Mouse (Mus musculus) mesoderm, embryonic 11.5 days (tissue): ENCODE measurements around the gene Rplp1.

Experiments used
- DNase-seq: peaks from one replicate; pipeline ENCODE4 v3.0.0-alpha.2; 2012; ENCODE audit warnings: low read depth, low spot score

Gene Rplp1

DNA sequence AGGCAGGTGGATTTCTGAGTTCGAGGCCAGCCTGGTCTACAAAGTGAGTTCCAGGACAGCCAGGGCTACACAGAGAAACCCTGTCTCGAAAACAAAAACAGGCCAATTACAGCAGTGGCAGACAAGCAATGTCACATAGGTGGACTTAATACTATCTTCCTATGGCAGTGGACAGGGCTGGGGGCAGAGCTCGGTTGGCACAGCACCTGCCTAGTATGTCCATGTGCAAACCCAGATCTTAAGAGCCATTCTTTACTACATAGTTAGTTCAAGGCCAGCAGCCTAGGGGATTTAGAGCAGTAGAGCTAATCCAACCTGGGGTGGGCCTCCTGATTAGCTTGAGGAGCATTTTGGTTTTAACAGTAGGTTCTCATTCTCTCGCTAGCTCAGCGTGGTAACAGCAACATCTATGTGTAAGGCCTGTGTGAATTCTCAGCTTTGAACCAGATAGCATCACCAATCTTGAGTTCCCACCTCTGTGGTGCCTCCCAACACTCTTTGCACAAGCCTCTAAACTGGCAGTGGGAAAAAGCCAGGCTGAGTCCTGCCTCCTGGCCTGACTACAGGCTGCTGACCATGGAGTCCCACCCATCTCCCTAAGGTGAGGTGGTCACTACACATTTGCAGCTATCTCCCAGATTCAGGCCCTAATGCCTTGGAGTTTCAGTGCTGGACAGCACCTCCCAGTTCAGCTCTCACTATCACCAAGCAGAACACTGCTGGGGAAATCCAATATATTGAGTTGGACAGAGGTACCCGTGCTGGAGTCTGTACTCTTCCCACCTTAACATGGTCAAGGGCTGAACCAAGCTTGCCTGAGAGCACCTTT lies 2.8 kb downstream of the Rplp1 start:
- DNase-seq: no peak

DNA sequence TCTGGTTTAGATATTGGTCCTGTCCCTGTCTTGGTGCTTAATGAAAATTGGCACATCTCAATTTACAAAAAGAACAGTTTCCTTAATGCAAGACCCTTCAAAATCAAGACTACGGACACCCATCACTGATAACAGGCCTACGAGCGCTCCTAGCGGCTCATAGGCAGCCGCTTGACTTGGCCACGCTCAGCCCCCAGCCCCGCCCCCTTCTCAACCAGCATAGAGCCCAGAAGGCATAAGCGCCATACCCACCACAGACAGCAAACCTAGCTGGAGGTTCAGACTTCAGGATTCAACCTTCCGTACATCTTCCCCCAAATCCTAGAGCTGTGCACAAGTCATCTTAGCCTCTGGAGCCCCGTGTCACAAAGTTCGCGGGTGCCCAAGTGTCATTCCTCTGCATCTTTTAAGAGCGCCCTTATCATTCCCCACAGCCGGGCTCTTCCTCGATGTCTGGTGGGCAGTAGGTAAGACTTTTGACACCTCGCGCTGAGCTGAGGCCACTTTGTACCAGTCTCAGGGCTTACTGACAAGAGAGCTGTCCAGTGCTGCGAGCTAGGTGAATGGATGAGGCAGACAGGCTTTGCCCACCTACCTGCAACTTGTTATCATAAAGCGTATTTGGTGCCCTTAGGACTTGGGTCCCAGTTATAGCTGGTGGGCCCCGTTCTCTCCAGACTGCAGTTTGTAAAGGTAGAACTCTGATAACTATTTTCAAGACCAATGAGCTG lies 3.7 kb downstream of the Rplp1 start:
- peak; percentile 49 for DNase-seq

DNA sequence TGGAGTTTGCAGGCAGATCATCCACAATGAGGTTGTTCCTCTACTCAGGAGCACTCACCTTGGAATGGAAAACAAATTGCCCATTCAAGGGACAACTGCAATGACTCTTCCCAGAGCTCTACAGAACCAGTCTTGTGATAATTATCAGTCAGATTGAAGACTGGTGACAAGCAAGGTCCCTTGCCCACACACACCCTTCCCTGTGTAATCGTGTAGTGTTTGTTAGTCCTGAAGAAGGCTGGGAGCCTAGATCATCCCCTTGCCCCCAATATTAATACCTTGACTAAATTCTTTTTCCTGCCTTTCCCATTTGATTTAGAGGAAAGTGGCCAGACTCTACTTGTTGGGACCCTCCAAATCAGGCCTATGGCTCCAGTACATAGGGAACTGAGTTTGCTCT lies 4.7 kb downstream of the Rplp1 start:
- no peak for DNase-seq

DNA sequence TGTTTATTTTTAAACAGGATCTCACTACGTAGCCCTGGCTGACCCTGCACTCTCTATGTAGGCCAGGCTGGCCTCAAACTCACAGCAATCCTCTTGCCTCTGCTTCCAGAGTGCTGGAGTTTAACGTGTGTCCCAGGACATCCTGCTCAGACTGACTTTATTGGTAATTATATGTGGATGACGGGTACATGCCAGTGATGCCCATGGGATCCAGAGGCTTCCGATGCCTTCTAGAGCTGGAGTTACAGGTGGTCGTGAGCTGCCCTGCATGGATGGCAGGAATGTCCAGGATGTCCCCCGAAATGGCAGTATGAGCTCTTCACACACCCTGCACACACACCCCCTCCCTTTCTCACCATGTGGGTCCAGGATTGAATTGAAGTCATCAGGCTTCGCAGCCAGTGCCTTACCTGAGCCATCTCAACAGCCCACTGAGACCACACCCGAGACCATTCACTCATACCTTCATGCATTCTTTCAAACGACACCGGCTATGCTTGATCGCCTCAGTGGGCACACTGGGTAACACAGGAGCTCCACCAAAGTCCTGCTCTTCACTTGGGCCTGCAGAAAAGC lies 5.4 kb downstream of the Rplp1 start:
- no peak for DNase-seq

DNA sequence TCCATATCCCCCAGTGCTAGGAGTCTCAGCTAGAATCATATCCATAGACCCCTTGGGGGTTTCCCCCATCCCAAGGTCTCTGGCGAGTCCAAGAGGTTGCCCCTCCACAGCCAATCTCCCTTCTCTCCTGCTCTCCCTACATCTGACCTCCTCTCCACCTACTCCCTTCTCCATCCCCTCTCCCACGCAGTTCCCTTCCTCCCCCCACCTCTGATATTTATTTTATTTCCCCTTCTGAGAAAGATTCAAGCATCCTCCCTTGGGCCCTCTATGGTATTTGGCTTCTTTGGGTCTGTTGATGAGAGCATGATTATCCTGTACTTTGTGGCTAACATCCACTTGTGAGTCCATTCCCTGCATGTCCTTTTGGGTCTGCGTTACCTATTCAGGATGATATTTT lies 6.0 kb downstream of the Rplp1 start:
- no peak for DNase-seq

DNA sequence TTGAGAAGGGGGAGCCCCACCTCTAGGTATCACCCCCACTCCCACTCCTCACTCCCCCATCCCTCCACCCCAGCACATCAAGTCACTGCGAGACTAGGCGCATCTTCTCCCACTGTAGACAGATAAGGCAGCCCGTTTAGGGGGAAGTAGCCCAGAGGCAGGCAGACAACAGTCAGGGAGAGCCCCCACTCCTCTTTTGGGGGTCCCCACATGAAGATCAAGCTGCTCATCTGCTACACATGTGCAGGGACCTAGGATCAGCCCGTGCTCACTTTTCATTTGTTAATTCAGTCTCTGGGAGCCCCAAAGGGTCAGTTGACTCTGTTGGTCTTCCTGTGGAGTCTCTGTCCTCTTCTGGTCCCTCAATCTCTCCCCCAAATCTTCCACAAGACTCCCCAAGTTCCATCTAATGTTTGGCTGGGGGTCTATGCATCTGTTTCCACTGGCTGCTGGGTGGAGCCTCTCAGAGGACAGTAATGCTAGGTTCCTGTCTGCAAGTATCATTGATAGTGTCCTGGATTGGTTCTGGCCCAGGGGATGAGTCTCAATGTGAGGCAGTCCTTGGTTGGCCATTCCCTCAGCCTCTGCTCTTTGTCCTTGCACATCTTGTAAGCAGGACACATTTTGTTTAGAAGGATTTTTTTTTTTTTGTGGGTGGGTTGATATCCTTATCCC lies 6.6 kb downstream of the Rplp1 start:
- no peak for DNase-seq

DNA sequence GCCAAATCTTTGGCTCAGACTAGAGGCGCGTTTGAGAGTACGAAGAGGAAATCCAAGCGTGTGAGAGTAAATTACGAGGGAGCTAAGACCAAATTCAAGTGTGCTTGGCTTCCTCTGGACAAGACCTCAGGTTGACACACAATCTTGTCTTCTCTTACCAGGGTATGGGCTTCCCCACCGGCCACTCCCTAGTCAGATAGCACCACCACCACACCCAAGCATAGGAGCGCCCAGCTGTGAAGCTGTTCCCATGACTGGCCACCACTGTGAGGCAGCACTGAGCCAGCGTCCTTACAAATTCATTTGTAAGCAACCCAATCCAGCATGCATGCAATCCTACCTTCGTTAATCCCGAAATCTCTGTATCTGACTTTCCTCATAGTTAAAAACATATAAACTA lies 7.4 kb downstream of the Rplp1 start:
- DNase-seq: no peak

DNA sequence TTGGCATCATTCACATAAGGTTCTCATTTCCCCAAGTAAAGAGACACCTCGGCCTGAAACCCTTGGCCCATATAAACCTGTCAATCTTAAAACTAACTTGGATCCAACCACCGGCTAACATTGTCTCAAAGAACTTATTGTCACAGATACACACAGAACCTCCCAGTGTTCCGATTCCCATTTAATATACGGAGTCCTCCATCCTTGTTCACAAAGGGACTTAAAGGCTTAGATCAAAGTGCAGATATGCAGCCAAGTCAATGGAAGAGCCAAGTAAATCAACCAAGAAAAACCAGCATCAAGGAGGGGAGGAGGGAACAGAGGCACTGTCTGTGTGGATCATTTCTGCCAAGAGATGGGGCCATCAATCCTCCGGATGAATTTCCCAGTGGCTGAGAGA lies 8.8 kb downstream of the Rplp1 start:
- DNase-seq: no peak

DNA sequence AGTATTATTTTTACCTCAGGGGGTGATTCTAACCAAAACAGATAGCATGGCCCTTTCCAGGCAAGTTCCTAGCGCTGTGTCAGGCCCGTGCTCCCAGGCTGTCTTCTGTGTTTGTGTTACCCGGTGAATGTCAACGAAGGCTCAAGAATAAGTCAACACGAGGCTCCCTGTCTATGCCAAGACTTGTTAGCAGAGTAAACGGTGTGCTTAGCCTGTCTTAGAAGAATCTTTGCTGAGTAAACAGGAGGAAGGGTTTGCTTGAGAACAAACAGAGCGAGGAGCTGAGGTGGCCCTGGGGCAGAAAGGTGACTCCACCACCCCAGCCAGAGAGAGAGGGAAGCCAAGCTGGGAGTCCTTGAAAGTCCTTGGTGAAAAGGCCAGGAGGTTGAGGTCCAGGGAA lies 10.1 kb downstream of the Rplp1 start:
- DNase-seq: no peak

DNA sequence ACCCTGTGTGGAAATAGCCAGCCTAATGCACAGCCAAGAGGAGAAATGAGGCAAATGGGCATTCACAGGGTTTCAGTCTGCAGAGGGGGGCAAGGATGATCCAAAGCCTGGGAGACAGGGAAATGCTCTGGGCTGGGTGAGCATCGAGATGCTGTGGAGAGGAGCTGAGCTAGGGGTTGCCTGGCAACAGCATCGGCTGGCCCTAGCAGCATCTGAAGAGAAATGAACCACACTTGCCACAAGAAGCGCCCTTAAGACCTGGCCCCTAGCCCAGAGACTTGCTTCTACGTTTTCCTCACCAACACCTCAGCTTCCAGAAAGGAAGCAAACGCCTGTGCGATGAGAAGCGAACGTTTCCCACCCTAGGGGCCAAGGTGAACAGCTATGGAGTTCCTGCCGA lies 11.9 kb downstream of the Rplp1 start:
- no peak for DNase-seq

DNA sequence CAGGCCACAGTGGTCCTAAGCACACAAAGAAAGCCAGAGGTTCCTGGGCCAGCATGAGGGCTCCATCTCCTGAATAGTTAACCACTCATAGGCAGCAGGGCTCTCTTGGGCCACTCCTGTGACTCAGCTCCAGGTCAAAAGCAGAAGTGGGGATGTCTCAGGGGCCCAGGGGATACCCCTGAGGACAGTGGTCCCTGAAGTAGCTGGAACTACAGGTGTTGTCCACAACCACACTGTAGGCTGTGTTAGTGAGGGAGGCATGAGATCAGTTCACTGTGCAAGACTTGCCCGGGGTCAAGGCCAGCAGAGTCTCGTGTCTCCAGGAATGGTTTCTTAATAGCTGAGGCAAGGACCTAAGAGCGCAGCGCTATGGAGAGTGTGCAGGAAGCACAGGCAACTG lies 12.8 kb downstream of the Rplp1 start:
- DNase-seq: no peak

DNA sequence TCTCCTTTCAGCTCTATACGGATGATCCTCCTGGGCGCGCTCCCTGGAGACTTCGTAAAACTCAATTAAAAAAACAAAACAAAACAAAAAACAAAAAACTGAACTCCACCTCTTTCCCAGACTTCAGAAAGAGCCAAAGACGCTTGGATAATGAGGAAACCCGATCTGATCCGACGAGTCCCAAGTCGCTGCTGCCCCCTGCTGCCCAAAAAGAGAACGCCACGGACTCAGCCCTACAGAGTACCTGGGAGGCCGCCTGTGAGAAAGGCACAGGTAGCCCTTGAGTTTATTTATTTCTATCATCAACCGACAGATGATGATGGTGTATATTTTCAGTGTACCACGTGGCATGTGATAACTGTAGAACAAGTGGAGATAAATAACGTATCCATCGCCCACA lies 14.5 kb downstream of the Rplp1 start:
- DNase-seq: peak; percentile 75

DNA sequence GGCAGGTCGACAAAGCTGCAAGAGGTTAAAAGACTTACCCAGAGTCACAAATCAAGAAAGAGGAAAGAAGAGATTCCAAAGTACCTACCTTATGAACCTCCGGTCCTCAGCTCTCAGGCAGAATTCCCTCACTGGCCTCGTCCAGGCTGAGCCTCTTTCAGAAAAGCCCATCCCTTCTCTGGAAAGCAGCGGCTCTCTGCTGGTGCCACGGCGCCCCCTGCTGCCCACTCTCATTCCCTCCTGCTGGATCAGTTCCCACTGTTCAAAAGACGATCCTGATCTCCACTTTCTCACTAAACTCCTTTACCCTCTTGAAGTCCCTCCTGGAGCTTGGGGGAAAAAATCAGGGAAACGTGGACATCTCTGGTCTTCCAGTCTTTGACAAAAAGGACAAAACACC lies 15.9 kb downstream of the Rplp1 start:
- peak; percentile 86 for DNase-seq

DNA sequence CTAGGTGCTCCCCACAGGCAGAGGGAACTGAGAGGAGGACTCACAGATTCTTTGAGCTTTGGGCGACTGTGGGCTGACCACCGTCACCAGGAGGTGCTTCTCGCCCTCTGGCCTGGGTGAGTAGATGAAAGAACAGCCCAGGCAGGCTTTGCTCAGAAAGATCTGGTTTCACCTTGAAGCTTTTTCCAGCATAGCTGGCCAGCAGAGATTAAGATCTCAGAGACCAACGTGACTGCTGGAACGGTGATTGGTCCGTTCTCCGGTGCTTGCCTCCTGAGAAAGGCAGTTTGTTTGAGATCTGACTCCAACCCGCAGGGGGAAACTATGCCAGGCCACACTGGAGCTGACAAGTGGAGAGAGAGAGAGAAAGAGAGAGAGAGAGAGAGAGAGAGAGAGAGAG lies 19.3 kb downstream of the Rplp1 start:
- DNase-seq: no peak

DNA sequence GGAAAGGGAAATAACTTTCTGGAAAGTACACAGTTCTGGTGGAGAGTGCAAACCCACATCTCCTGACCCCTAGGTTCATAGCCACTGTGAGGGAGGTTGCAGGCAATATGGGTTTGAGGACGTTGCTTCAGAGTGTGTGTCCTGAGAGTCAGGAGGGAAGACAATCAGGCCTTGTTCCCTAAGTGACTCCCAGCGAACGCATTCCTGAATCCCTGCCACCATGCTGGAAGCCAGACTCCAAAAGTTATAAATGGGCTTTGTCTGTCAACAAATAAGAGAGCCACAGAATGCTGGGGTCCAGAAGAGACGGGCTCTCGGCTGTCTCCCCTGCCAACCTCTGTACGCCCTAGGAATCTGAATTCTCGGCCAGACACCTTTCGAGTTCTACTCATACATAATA lies 24.5 kb downstream of the Rplp1 start:
- DNase-seq: no peak

DNA sequence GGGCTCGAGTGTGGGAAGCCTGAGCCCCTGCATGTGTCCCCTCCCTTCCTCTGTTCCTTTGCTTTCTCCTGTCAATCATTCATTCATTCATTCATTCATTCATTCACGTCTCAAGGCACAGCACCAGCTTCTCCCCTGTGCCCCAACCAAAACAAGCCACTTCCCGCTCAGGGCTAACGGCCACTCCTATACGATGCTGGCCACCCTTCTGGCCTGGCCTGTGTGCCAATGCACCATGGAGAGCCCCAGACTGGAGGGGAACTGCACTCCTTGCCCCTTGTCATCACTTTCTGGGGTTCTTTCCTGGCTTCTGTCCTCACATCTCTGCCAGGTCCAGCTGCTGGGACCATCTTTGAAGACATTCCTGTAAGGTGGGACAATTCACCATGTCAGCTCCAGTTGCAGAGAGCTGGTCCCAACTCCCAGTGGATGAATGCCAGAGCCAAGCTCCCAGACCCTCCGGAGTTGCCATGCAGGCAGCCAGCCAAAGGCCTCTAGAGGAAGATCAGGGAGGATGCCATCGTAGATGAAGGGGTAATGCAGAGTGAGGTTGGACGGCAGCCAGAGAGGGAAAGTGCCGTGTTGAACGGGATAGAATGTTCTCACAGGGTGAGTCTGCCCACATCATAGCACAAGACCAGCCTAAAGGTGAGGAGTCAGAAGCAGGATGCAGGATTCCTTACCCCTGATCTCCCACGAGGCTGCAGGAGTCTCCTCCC lies 26.5 kb downstream of the Rplp1 start:
- no peak for DNase-seq

DNA sequence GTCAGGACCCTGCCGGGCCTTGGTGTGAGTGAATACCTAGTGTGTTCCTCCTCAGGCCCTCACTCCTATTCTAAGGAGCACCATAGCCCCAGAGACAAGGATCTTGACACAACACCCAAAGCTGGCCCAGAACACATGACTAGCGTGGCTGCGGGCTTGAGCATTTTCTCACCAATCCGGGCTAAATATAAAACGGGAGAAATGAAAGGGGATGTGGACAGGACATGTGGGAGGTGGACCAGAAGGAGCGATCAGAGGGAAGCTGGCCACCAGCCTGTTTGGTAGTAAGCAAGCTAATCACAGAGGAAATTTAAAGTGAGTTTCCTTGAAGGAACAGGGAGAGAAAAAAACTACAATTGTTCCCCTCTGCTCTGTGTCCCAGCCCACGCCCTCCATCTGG lies 28.4 kb downstream of the Rplp1 start:
- no peak for DNase-seq

DNA sequence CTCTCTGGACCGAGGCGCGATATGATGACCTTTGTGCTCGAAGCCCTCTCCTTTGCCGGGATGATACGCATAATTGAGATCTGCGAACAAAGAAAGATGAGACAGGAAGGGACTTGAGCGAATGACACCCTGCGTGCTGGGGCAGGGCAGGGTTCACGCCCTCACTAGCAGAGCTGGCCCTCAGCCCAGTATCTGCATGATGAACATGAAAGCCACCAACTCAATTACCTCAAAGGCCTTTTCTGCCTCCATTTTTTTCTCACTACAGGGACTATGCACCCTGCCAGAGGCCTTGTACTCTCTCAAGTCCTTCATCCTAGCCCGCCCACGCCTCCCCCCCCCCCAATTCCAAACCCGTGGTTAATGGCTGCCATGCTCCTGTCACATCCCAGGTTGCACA lies 29.4 kb downstream of the Rplp1 start:
- no peak for DNase-seq

DNA sequence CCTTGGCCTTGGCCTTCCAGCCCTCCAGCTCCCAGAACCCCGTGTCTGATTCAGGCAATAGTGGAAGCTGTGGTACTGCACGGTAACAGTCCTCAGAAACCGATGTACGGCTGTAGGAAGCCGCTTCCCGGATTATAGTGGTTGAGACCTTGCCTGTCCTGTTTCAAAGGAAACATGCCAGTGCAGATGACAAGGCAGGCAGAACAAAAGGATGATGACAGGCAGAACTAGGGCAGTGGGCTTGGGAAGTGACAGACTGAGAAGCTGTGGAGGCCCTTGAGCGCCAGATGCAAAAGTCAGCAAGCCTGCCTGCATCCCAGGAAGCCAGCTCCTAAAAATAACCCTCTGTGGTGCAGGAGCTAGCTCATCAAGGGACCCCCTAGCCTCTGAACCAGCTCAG lies 30.0 kb downstream of the Rplp1 start:
- DNase-seq: no peak

DNA sequence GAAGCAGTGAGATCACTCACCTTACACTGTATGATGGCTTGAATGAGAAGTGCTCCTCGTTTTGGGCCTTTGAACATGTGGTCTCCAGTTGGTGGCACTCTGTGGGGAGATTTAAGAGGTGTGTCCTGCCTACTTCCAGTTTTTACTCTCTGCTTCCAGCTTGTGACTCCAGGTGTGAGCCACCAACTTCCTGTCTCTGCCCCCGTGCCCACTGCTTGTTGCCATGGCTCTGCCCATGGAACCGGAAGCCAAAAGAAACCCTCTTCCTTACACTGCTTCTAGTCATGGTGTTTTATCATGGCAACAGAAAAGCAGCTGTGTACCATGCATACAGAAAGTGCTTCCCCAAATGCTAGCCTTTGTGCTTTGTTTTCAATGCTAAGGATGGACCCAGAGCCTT lies 32.2 kb downstream of the Rplp1 start:
- DNase-seq: no peak

DNA sequence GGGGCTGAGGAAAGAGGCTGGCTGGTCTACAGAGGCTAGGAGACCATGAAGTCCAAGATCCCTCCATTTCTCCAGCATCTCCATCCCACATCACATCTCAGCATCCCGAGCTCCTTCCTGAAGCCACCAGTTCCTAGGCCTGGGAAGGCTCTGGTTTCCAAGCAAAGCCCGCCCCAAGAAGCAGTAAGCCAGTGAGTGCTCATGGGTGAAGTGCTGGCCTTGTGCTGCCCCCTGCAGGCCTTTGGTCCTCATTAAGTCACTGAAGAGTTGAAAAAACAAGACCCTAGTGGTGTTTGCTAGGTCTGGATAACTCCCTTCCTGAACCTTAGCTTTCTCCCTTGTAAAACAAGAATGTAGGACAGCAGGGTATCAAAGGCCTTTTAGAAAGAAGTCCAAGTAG lies 35.5 kb downstream of the Rplp1 start:
- DNase-seq: peak; percentile 87
